Mouse (Mus musculus): ENCODE measurements at regions not wholly inside any gene's neighbourhood (a gene's known extent, or its start where the extent isn't known, plus 50 kb on each side); places are given as distances from the start of the nearest gene placed in this dataset.

DNA sequence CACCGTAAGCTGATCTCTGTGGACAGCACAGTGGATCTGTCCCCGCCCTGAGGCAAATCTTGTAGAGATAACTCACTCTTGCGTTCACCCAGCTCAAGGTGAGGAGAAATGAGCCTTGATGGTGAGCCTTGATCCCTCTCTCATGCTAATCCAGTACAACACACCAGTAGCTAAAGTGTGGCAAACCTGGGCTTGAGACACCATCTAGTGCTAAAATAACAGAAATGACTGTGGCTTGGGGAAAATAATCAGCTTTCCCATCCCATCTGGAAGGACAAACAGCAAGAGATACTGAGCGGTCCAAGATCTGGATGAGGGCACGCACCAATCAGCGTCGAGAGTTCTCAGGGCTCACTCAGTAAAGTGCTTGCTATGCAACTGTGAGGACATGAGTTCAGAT lies 50.9 kb upstream of the Cbln4 start:
- in situ Hi-C loops (cut with MboI, MseI): no loop called here

DNA sequence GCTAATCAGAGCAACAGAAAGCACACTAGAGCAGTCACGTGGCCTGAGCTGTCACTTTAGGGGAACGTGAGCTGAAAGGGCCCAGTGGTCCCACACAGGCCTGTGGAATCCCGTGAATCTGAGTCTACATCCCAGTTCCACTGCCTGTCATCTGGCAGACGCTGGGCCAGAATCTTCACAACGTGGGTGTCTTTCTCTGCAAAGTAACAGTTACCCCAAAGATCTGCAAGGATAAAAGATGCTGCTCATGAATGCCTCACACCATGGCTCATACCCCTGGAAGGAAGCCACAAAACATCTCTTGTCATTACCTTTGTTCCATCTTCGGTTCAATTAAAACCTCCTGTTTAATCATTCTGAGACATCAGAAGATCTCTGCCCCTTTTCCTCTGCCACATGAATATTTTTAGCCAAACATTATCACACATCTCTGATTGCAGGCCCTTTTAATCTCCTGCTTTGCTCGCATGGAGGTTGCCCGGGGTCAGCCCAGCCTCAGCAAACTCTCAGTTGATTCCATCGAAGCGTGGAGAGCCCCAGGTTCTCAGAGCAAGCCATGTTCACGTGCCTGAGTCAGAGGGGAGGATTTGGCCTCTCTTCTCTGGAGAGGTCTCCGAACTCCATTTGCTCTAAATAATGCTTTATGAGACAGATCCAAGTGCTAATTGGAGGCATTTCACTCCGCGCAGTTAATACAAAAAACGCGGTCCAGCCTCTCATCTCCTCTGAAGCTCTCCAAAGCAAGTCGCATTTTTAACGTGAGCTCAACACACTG lies 60.8 kb upstream of the Cbln4 start:
- in situ Hi-C loops (cut with MboI, MseI): no loop called here

DNA sequence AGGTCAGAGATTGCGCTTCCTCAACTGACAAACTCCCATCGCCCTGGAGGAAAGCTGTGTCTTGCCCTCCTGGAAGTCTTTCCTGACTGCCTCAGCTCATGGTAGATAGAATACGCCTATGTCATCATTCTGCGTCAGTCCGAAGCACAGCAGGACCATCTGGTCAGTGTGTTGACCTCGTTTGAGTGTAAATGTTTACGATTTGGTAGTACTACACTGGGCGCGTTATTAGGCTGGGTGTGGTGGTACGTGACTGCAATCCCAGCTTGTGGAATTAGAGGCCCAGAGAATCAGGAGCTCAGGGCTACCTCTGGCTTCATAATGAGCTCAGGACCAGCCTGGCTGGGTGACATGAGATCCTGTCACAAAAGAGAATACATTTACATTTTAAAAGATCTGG lies 62.0 kb upstream of the Cbln4 start:
- in situ Hi-C loops (cut with MboI, MseI): no loop called here

DNA sequence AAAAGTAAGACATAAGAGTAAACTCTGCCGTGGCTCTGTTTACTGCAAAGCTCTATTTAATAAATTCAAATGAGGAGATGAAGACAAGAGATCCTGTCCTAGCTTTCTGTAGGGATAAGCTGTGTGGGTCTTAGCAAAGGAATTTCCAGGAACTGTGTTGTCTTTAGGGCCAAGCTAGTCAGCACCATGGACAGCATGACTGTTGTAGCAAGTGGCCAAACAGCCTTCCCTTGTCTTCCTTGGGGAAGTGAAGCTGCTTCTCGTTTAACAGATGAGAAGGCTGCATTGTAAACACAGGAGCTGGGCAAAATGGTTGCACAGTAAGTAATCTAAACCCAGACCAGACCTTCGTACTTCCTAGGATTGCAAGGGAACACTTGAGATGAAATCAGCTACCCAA lies 67.4 kb upstream of the Cbln4 start:
- in situ Hi-C loops (cut with MboI, MseI): no loop called here

DNA sequence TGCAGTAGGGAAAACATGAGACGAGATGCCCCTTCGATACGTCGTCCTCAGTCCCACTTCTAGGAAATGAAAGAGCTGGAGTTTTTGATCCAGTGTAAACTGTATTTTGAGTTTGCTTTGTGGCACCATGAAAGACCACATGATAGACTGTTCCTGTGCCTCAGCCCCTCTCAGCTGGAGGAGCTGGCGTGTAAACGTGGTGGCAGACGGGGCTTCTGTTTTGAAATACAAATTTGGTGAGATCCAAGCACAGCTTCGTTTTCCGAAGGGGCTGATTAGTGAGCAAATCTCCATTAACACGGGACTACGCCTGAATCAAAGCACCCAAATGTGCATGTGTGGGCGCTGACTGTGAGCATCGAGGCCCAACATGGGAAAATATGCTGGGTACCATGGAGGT lies 70.4 kb upstream of the Cbln4 start:
- in situ Hi-C loops (cut with MboI, MseI): no loop called here

DNA sequence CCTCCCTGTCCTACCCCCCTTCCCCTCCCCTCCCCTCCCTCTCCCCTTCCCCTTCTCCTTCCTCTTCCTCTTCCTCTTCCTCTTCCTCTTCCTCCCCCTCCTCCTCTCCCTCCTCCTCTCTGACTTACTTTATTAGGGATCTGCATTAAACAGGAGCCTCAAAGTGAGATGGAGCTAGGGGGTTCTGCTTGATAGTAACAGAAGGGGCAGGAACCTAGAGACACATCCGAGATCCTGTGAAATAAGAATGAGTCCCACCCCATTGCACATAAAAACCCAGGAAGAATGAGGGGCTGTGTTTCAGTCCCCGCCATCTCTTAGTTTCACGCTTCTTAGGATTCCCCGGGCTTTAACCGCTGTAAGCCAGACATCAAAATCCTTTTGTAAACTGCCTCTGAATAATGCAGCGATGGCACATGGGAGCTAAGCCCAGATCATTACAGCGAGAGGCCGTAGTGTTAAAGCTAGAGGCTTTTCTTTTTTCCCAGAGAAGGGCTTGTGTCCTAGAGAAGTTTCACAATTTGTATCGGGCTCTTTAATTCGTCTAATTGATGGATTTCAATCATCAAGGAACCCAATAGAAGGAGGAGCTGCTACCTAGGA lies 72.4 kb upstream of the Cbln4 start:
- in situ Hi-C loops (cut with MboI, MseI): no loop called here

DNA sequence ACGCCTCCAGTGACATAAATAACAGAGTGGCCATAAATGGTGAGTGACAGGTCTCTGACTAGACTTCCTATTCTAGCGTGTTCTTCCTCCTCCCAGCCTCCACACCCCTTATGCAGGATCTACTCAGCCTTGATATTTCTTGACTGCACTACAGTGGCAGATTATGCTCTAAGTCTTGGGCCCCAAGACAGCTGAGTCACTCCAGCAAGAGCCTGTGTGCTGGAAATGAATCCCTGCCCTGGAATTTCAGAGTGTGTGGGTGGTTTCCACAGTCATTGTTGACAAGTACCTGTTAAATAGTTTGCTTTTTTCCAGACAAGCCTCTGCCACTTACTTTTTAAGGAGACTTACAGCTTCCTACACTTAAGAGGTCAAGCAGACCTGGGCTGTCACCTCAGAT lies 84.3 kb upstream of the Cbln4 start:
- in situ Hi-C loops (cut with MboI, MseI): no loop called here

DNA sequence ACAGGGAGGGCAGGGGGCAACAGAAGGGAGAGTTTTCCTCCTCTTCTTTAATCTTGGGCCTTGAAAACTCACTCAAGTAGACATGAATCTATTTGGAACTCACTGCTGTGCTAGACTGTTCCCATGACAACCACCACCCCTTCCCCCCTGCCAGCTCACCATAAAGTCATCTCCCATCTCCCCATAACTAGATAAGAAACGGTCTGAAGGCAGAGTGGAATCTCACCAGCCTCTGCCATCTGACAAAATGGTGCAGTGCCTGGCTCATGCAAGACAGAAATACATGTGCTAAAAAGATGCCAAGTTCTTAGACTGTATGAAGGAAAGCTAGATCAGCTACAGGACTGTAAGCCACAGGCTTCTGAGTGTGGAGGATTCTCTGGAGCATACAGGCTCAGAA lies 88.0 kb upstream of the Cbln4 start:
- in situ Hi-C loops (cut with MboI, MseI): no loop called here

DNA sequence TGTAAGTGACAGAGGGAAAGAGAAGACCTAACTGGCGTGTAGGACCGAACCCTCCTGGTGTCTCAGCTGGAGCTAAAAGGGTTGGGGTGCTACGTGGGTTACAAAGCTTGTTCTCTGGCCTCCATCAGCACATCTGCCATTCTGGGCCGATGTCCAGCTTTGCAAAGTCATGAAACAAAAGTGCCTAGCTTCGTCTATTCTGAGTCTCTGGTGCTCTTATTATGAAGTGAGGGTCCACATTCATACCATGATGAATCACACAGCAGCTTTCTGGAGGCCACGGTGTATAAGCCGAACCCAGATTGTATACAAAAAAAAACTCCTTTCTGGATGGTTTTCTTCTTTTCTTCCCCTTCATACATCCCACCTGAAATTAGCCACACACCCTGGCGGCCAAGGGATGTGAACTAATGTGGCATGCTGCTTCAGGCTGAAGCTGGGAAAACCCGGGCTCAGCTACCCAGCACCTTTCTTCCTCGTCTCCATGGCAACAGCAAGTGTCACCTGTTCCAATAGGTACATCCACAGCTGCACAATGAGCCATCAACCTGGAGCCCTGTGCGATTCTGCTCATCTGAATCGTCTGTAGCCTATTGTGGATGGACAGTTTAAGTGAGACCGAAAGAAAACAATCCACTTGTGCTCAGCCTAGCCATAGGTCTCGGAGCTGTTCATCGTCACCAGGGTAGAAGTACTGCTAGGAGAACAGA lies 89.5 kb upstream of the Cbln4 start:
- in situ Hi-C loops (cut with MboI, MseI): no loop called here

DNA sequence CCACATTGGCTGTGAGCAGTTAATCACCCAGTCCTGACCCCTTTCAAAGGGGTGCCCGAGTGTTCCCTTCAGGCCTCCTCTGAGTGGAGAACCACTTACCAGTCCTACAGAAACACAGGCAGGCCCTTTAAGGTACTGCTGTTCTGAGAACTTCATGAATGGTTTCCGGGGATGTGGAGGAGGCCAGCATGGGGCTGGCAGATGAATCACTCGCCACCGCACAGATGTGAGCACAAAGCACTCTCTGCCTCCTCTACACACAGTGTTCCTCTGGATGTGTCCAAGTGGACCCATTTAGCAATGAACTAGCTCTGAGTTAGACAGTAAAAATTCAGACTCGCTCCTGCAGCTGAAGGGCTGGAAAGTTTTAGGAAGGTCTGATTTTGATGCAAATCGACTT lies 96.8 kb upstream of the Cbln4 start:
- in situ Hi-C loops (cut with MboI, MseI): loop anchor here (5.0 kb wide), 1 partner anchor 1613 kb away; no protein-coding TSS in a partner anchor

DNA sequence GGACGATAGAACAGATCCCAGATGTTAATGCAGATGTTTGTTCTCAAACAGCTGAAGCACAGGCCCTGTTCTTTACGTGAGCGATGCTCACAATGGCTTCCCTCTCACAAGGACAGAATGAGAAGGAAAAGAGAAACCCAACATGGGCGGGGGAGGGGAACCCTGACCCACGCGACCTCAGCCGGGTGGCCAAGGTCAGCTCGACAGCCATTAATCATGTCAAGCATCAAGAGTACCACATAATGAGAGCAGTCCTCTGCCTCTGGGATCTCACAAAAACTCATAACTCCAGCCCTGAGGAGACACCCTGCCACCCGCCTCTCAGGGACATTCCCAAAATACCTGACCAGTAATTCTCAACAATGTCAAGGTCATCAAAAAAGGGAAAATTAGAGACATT lies 100.0 kb upstream of the Cbln4 start:
- in situ Hi-C loops (cut with MboI, MseI): loop anchor here (5.0 kb wide), 1 partner anchor 1616 kb away; no protein-coding TSS in a partner anchor

DNA sequence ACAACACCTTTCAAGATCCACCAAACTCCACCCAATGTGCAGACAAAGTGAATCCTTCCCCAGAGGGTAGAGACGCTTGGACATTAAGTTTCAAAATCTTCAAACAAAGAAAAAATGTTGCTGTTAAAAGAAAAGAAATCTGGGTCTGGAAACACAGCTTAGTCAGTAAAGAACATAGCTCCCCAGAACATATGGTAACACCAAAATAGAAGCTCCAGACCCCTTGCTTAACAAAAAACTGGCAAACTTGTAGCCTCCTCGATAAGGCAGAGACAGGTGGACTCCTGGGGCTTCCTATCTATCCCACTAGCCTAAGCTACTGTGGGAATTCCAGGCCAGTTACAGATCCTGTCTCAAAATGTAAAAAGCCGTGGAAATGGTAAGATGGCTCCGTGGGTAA lies 99.6 kb upstream of the Mc3r start:
- in situ Hi-C loops (cut with MboI, MseI): no loop called here

DNA sequence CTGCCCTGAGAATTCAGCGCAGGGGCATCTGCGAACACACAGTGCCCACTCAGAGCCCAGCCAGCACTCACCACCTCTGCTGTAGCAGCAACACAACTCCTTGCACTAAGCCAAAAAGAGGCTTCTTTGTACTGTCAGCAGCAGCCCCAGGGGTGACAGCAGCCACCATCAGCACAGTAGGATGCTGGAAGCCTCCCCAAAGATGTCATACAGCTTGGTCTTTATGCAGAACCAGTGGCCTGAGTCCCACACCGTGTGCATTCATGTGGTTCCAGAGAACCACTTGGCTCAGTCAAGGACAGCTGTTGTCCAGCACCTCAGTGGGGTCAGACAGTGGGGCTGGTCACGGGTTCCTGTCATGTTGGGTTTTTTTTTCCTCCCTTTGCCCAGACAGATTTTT lies 98.6 kb upstream of the Mc3r start:
- in situ Hi-C loops (cut with MboI, MseI): no loop called here

DNA sequence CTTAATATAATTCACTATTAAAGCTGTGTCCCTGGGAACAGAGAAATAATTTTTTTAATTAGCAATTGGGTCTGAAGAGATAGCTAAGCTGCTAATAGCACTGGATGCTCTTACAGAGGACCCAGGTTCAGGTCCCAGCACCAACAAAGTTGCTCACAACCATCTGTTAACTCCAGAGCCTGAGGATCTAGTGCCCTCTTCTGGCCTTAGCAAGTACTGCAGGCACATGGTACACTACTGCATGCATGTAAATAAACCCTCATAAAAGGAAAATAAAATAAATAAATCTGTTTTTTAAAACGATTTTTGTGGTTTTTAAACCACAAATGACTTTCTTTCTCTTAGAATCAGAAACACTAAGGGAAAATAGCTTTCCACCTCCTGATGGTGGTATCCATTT lies 97.4 kb upstream of the Mc3r start:
- in situ Hi-C loops (cut with MboI, MseI): no loop called here

DNA sequence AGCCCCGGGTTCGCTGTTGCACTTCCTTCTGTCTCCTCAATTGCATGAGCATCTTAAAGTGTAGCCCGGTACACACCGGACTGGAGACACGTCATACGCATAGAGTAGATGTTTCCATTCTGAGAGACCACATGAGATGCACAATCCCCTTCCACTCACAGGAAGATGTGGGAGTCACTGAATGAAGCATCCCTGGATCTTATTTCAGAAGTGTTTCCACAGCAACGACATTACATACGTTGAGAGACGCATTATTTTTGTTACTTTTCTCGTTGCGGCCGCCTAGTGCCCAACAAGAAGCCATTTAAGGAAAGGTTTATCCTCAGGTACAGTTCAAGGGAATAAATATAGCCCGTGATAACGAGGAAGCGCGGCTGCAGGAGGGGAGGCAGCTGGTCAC lies 88.4 kb upstream of the Mc3r start:
- in situ Hi-C loops (cut with MboI, MseI): no loop called here

DNA sequence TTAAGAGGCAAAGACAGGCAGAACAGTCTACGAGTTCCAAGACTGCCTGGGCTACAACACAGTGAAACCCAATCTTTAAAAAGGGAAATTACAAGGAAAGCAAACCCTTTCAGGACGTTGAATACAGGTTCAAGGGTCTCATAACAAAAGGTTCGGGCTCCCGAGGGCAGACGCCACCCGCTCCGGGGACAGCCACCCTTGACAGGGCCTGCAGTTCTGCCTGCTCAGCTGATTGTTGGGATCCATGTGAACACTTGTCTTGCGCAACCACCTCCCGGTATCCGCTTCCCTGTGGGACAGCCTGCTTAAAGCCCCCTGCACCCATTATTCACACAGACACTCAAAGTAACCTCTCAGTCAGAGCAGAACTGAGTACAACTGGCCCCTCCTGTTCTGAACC lies 70.9 kb upstream of the Mc3r start:
- in situ Hi-C loops (cut with MboI, MseI): no loop called here

DNA sequence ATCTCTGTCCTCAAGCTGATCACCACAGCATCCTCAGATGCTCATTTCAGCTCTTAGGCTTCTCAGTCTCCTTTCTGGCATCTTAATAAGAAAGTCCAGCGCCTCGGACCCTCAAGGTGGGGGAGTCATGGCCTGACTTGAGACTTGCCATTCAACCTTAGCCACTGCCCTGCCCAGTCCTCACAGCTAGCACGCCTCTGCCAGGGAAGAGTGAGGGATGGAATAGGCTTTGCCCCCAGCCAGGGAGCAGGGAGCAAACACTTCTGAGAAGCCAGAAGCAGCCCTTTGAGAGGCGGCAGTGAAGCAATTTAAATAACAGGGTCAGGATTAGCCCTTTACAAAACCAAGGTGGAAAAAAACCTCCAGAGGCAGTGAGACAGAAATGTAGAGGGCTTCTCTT lies 69.0 kb upstream of the Mc3r start:
- in situ Hi-C loops (cut with MboI, MseI): no loop called here

DNA sequence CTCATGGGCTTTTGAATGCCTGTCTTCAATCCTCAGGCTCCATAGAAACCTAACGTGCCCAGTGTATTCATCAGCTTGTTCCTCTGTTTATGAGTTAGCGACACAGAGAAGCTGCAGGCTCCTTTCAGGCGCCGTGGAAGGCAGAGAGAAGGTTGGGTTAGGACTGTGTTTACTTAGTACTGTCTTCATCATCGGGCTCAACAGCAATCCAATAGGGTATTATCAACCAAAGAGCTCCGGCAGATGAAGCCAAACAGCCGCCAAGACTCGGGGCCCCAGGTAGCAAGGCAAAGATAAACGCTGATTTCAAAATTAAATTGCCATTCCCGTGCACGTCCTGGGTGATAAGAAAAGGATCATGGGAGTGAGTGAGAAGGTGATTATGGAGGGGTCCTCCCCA lies 50.5 kb upstream of the Mc3r start:
- in situ Hi-C loops (cut with MboI, MseI): no loop called here
